Mouse (Mus musculus): ENCODE results near the gene Golph3.

- TF ChIP-seq CTCF (IDR thresholded peaks at IDR 0.05; ENCODE audit: low read depth) = no peak
- no peak for TF ChIP-seq EP300 (IDR thresholded peaks at IDR 0.05; ENCODE audit: low read depth)
Measured at GRCm38 (mm10) chr15:12367306-12368080, 46.2 kb downstream of the Golph3 start.

Measured in heart, postnatal 0 days (tissue).